Mouse (Mus musculus) c-Kit-positive CD71-negative TER-119-negative erythroid progenitor cells, embryonic 14.5 days (primary cell): ENCODE results near the gene Uchl1.

Experiments
- DNase-seq: peaks from one replicate; pipeline ENCODE4 v3.0.0-alpha.2; 2013; ENCODE audit warnings: low read depth

Uchl1 gene

GRCm38 (mm10) chr5:66710445-66711019 lies 34.6 kb downstream of the Uchl1 start:
- no peak for DNase-seq

DNA sequence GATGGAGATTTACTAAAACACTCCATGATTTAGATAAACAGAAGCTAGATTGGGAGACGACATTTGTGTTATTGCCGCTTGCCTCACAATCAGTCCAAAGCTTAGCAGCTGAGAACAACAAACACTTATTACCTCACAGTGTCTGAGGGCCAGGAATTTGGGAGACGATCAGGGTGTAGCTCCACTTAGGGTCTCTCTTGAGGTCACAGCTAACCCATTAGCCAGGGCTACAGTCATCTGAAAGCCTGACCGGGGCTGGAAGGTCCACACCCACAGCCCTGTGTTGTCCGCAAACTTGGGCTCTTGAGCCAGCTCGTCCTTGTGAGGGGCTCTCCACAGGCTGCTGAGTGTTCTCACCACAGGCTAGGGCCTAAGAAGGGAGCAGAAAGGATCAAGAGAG lies 36.9 kb downstream of the Uchl1 start:
- DNase-seq, result no peak

GRCm38 (mm10) chr5:66715498-66715931 lies 39.6 kb downstream of the Uchl1 start:
- DNase-seq, result no peak

DNA sequence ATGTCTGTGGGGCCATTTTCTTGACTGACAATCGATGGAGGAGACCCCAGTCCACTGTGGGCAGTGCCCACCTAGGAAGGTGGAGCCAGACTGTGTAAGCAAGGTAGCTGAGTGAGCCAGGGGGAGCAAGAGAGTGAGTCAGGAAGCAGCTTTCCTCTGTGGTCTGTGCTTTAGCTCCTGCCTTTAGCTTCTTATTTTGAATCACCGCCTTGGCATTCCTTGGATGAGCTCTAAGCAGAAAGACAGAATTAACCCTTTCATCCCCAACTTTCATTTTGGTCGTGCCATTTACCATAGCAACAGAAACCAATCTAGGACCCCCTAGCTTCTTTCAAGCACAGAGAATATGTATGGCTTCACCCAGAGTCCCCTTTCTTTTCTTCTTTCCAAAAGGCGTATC lies 42.0 kb downstream of the Uchl1 start:
- DNase-seq, result no peak

GRCm38 (mm10) chr5:66718413-66718812 lies 42.5 kb downstream of the Uchl1 start:
- no peak for DNase-seq

- no peak for DNase-seq
These were observed 43.0 kb downstream of the Uchl1 start for GRCm38 (mm10) chr5:66718880-66719279.

DNA sequence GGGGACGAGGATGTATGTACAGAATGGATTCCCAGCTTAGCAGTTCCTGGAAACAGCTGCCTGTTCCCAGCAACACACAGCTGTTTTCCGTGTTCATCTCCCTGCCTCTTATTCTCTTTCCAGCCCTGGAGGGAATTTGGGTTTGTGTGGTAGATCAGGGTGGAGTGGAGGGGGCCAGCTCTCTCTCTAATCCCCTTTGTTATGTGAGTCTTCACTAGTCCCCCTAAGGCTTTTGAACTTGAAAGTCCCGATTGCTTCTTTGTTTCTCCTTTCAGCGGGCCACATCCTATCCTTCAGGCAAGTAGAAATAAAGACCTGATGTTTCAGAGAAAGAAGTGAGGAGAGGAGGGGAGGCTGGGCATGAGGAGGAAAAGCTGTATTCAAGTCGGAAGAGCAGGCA lies 45.0 kb downstream of the Uchl1 start:
- no peak for DNase-seq

DNA sequence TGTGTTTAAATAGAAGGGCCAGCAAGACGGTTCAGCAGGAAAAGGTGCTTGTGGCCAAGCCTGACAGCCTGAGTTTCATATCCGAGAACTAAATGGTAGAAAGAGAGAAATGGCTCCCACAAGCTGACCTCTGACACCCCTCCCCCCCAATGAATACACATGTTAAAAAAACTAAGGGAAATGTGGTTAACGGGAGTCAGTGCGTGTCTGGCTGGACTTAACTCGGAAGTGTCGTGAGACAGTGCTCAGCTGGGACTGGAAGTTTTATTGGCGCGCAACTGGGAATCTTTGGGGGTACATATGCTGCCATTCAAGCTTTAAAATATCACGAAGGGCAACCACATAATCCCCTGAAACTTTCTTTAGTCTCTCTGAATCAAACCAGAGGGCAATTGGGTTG lies 46.7 kb downstream of the Uchl1 start:
- DNase-seq, result no peak

- no peak for DNase-seq
These were observed 47.1 kb downstream of the Uchl1 start for GRCm38 (mm10) chr5:66723037-66723436.

GRCm38 (mm10) chr5:66723626-66724025 lies 47.7 kb downstream of the Uchl1 start:
- no peak for DNase-seq

DNA sequence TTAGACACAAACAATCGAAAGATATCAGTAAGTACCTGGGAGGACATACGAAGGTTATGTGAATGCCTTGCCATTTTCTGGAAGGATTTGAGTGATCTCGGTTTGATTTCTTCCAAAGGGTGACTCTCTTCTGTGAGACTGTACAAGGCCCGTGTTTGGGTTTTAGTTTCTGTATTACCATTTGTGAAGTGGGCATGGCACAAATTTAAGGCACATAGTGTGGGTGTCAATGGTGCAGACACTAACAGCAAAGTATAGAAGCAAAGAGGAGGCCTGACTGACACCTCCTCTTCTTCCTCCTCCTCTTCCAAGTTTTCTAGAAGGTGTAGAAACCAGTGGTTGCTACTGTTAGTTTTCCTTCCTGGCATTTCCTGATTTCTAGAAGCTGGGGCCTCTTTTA lies 53.4 kb downstream of the Uchl1 start:
- no peak for DNase-seq

DNA sequence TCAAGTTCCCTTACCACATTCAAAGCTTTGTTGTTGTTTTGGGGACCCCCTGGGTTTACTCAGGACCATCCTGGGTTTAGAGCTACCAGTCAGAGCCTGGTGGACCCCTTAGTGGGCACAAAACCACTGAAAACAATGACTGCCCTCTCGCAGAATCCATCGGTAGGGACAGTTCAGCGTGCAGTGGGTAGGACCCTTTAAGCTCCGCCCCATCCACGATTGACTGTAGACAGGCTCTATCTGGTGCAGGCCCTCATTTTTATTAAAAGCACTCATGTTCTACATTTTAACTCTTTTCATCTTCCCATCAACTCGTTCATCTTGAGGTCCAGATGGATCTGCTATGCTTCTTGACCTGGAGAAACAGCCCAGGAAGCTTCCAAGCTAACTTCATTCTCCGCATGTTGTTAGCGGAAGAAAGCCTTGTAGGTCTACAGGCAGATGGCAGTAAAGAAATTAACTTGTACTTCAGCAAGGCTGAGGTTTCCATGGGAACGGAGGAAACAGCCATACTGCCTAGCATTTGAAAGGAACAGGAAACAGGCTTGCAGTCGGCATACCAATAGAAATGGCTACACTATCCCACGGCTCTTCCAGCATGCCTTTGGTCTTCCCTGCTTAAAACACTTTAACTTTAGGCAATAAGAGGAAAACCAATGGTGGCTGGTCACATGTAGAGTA lies 54.9 kb downstream of the Uchl1 start:
- DNase-seq, result no peak

DNA sequence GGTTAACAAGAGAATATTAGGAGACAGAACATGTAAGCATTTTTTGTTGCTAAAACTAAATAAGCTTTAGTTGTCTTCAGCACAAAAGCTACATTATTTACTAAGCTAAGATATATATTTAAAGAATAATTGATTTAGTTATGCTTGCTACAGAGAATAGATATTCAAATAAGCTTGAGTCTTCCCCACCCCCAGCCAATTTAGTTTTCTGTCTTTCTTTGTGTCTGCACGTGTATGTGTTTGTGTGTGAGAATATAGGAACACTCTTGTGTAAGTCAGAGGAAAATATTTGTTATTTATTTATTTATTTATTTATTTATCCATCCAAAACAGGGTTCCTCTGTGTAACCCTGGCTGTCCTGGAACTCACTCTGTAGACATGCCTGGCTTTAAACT lies 55.4 kb downstream of the Uchl1 start:
- DNase-seq, result no peak

DNA sequence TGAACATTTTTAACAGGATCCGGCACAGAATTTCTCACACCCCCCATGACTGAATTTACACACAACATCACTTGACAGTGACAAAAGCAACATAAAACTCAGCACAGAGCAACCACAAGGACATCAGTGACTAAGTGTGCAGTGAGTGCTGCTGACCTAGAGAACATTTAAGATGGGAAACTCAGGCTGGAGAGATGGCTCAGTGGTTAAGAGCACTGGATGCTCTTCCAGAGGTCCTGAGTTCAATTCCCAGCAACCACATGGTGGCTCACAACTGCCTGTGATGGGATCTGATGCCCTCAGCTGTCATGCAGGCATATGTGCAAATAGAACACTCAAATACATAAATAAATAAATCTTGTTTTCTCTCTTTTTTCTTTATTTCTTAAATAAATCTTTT lies 57.7 kb downstream of the Uchl1 start:
- no peak for DNase-seq
